Mouse (Mus musculus): ENCODE results near the gene Abhd2. TPM values are rescaled to one million over a fixed set of nuclear protein-coding genes. Genes with fewer than 3 reads are reported as not detected.

Abhd2 gene
- total RNA-seq, 4 experiments from 2014 or later: 2.7 to 4.5 (median 4.0) TPM

Other genes with a start within 250 kb of the Abhd2 start
- under 1 TPM in 1 of 4 experiments, not detected in 3; 0.05 TPM for gene Acan, start 219.7 kb upstream of the Abhd2 start, total RNA-seq (2022)
- under 1 TPM; 0.15 to 0.72 (median 0.29) TPM for gene Hapln3, start 142.2 kb upstream of the Abhd2 start, total RNA-seq (2022)
- 10 to 100 TPM; 34.6 to 45.1 (median 38.6) TPM for gene Mfge8, start 124.1 kb upstream of the Abhd2 start, total RNA-seq (2022)
- gene Rlbp1, start 113.8 kb downstream of the Abhd2 start, total RNA-seq (2022): not detected
- gene Fanci, start 118.7 kb downstream of the Abhd2 start, total RNA-seq (2022): not detected
- 10 to 100 TPM; 26.0 to 43.5 (median 38.1) TPM for gene Polg, start 193.2 kb downstream of the Abhd2 start, total RNA-seq (2022)